9 mouse cellular contexts compared by ENCODE assay signal in genomic region chr8:84189603-84190002, GRCm38 (mm10). TPM values are rescaled to one million over a fixed set of nuclear protein-coding genes. Genes with fewer than 3 reads are reported as not detected.
A peak's percentile ranks its signal among the peaks of the same experiment; 100 is the strongest.
DNase-seq lines count a peak whose midpoint lies in the region; ATAC-seq lines count a peak whose summit lies in the region.
"Had no signal": no experiment of that assay in that cellular context is flagged by ENCODE, and none has a peak within 500 bp of the region (broad histone marks: within the 10 kb centered on the region; RNA-seq: fewer than 3 reads in every experiment).

No protein-coding gene starts in this region.

- peak overlapping the region; percentile 69 for H3K27ac ChIP-seq in embryonic facial prominence, embryonic 10.5 days (replicated peaks)
- no peak overlapping the region for H3K27ac ChIP-seq in midbrain, embryonic 13.5 days

- no peak overlapping the region for H3K4me3 ChIP-seq in embryonic facial prominence, embryonic 10.5 days
- H3K4me3 ChIP-seq in midbrain, embryonic 13.5 days (replicated peaks): no peak overlapping the region
- H3K4me3 ChIP-seq: megakaryocyte, embryonic 14.5 days had no signal

- peaks cover 37% of the 10 kb centered on the region for H3K27me3 ChIP-seq in embryonic facial prominence, embryonic 10.5 days (replicated peaks; ENCODE audit: low read depth, poor library complexity, severe bottlenecking)
- peaks cover 18% of the 10 kb centered on the region for H3K27me3 ChIP-seq in midbrain, embryonic 13.5 days

- no peak for ATAC-seq in midbrain, embryonic 13.5 days

- peaks cover 46% of the 10 kb centered on the region for H3K4me1 ChIP-seq in embryonic facial prominence, embryonic 10.5 days
- H3K4me1 ChIP-seq in midbrain, embryonic 13.5 days (replicated peaks): peaks cover 22% of the 10 kb centered on the region

- H3K4me2 ChIP-seq in midbrain, embryonic 13.5 days (replicated peaks): no peak overlapping the region

- H3K9me3 ChIP-seq in embryonic facial prominence, embryonic 10.5 days: no peaks in the 10 kb centered on the region
- no peaks in the 10 kb centered on the region for H3K9me3 ChIP-seq in midbrain, embryonic 13.5 days

- DNase-seq in adrenal gland, adult 2 months: peak; percentile 69
- no peak for DNase-seq in adrenal gland, postnatal 25 days
- DNase-seq in embryonic facial prominence, embryonic 10.5 days (ENCODE audit: low spot score): no peak
- DNase-seq in heart, postnatal 14 days: peak; percentile 64 to 70
- peak; percentile 60 to 80 for DNase-seq in lung, adult 18-20 months
- no peak for DNase-seq in right cerebral cortex, adult 18-20 months
- no peak for DNase-seq in embryo, embryonic 9.5 days (ENCODE audit: extremely low spot score)

- no peak overlapping the region for H3K9ac ChIP-seq in midbrain, embryonic 13.5 days (replicated peaks)

- WGBS in embryonic facial prominence, embryonic 10.5 days: 55% methylated on average over 4 of the region's 4 CpGs
- 61% methylated on average over 4 of the region's 4 CpGs for WGBS in midbrain, embryonic 13.5 days

- no peaks in the 10 kb centered on the region for H3K36me3 ChIP-seq in embryonic facial prominence, embryonic 10.5 days (replicated peaks)
- no peaks in the 10 kb centered on the region for H3K36me3 ChIP-seq in midbrain, embryonic 13.5 days

- intact Hi-C loops in heart, postnatal 14 days (cut with DNase I): no loop called here

RNA-seq across cellular contexts. Expression of gene Nanos3, which starts 4.6 kb away (rescaled TPM):
- 1 to 10 TPM; 1.1 to 1.3 TPM for total RNA-seq in adrenal gland, adult 2 months (2021)
- polyA plus RNA-seq in adrenal gland, adult 2 months (2012; rRNA removed): 0.36 and 1.0 TPM in 2 replicates
- 1.3 TPM in 1 of 2 replicates, not detected in the other for total RNA-seq in adrenal gland, postnatal 25 days (2021)
- polyA plus RNA-seq in embryonic facial prominence, embryonic 10.5 days (2016; fragmentation: Nextera tagmentation; extraction: Ambion mirVana): 2.4 and 3.5 TPM in 2 replicates
- total RNA-seq in heart, postnatal 14 days (2021): 1 to 10 TPM; 1.8 to 2.0 TPM
- 8.8 and 11.6 TPM in 2 replicates for polyA plus RNA-seq in midbrain, embryonic 13.5 days (2015; fragmentation: Nextera tagmentation; extraction: Ambion mirVana)

RNA-seq across cellular contexts. Expression of gene 4930432K21Rik, which starts 41.8 kb away (rescaled TPM):
- total RNA-seq in adrenal gland, adult 2 months (2021): under 1 TPM; 0.17 to 0.35 TPM
- 0.44 and 0.48 TPM in 2 replicates for polyA plus RNA-seq in adrenal gland, adult 2 months (2012; rRNA removed)
- total RNA-seq in adrenal gland, postnatal 25 days (2021): 0.73 and 1.4 TPM in 2 replicates
- polyA plus RNA-seq in embryonic facial prominence, embryonic 10.5 days (2016; fragmentation: Nextera tagmentation; extraction: Ambion mirVana): 1.5 and 1.8 TPM in 2 replicates
- total RNA-seq in heart, postnatal 14 days (2021): under 1 TPM; 0.33 to 0.37 TPM
- polyA plus RNA-seq in midbrain, embryonic 13.5 days (2015; fragmentation: Nextera tagmentation; extraction: Ambion mirVana): 2.3 and 2.7 TPM in 2 replicates

RNA-seq across cellular contexts. Expression of gene Cc2d1a, which starts 41.9 kb away (rescaled TPM):
- 10 to 100 TPM; 28.5 to 39.0 TPM for total RNA-seq in adrenal gland, adult 2 months (2021)
- polyA plus RNA-seq in adrenal gland, adult 2 months (2012; rRNA removed): 35.8 and 37.1 TPM in 2 replicates
- 31.4 and 34.9 TPM in 2 replicates for total RNA-seq in adrenal gland, postnatal 25 days (2021)
- polyA plus RNA-seq in embryonic facial prominence, embryonic 10.5 days (2016; fragmentation: Nextera tagmentation; extraction: Ambion mirVana): 20.4 and 21.0 TPM in 2 replicates
- 10 to 100 TPM; 12.8 to 13.5 TPM for total RNA-seq in heart, postnatal 14 days (2021)
- 24.5 and 24.7 TPM in 2 replicates for polyA plus RNA-seq in midbrain, embryonic 13.5 days (2015; fragmentation: Nextera tagmentation; extraction: Ambion mirVana)

RNA-seq across cellular contexts. Expression of gene Zswim4, which starts 47.3 kb away (rescaled TPM):
- total RNA-seq in adrenal gland, adult 2 months (2021): 10 to 100 TPM; 31.4 to 55.6 TPM
- 66.3 and 76.1 TPM in 2 replicates for polyA plus RNA-seq in adrenal gland, adult 2 months (2012; rRNA removed)
- 41.3 and 44.1 TPM in 2 replicates for total RNA-seq in adrenal gland, postnatal 25 days (2021)
- polyA plus RNA-seq in embryonic facial prominence, embryonic 10.5 days (2016; fragmentation: Nextera tagmentation; extraction: Ambion mirVana): 37.2 and 41.7 TPM in 2 replicates
- 10 to 100 TPM in 1 of 2 experiments, 1 to 10 TPM in 1; 9.1 to 10.1 TPM for total RNA-seq in heart, postnatal 14 days (2021)
- 44.9 and 47.4 TPM in 2 replicates for polyA plus RNA-seq in midbrain, embryonic 13.5 days (2015; fragmentation: Nextera tagmentation; extraction: Ambion mirVana)

RNA-seq across cellular contexts. Expression of gene D8Ertd738e, which starts 59.9 kb away (rescaled TPM):
- total RNA-seq in adrenal gland, adult 2 months (2021): 100 to 1,000 TPM; 268 to 291 TPM
- polyA plus RNA-seq in adrenal gland, adult 2 months (2012; rRNA removed): 58.8 and 67.3 TPM in 2 replicates
- total RNA-seq in adrenal gland, postnatal 25 days (2021): 261 and 266 TPM in 2 replicates
- 409 and 427 TPM in 2 replicates for polyA plus RNA-seq in embryonic facial prominence, embryonic 10.5 days (2016; fragmentation: Nextera tagmentation; extraction: Ambion mirVana)
- total RNA-seq in heart, postnatal 14 days (2021): 100 to 1,000 TPM; 213 to 217 TPM
- polyA plus RNA-seq in midbrain, embryonic 13.5 days (2015; fragmentation: Nextera tagmentation; extraction: Ambion mirVana): 261 and 273 TPM in 2 replicates

Comparison
In these comparisons a context has a peak if more than half of its experiments do, and no peak if none do; other contexts are left out.
1. DNase-seq: peak in adrenal gland, adult 2 months (single experiment), heart, postnatal 14 days (2 of 2) and lung, adult 18-20 months (2 of 2); none in adrenal gland, postnatal 25 days (single experiment), embryonic facial prominence, embryonic 10.5 days (single experiment), right cerebral cortex, adult 18-20 months (single experiment) and embryo, embryonic 9.5 days (single experiment).